10 mouse cellular contexts compared by ENCODE assay signal in genomic region chr16:9390986-9391385, GRCm38 (mm10).
"Had no signal": no experiment of that assay in that cellular context is flagged by ENCODE, and none has a peak within 500 bp of the region (broad histone marks: within the 10 kb centered on the region; RNA-seq: fewer than 3 reads in every experiment).

No protein-coding gene starts in this region.

- DNase-seq: liver, postnatal 0 days; lung, adult 2 months; lung, postnatal 14 days; lung, postnatal 36 days; right cerebral cortex, postnatal 14 days; thymus, adult 2 months; thymus, postnatal 25 days had no signal

- ATAC-seq: liver, postnatal 0 days; lung, postnatal 0 days; midbrain, embryonic 13.5 days; midbrain, embryonic 15.5 days had no signal
